Mouse (Mus musculus): ENCODE measurements around the gene Dpm1. TPM values are rescaled to one million over a fixed set of nuclear protein-coding genes. Genes with fewer than 3 reads are reported as not detected.

Gene Dpm1
- polyA plus RNA-seq, 1 experiment from 2014 or later, result 145 TPM

GRCm38 (mm10) chr2:168200014-168200691, 30.2 kb downstream of the Dpm1 start:
- TF ChIP-seq CTCF (IDR thresholded peaks at IDR 0.05) (no peak), EP300 (IDR thresholded peaks at IDR 0.05) (no peak)
- 0 out of 2 replicates have a peak, but pooled peaks cover 5% of the 10 kb centered on the region for H3K36me3 ChIP-seq (ENCODE audit: insufficient read depth, low read length)
- WGBS, result 64% methylated on average over 4 of the region's 5 CpGs
- ATAC-seq (no peak; the same call in 1 of the 2 replicates), DNase-seq (ENCODE audit: low spot score) (no peak)
- H3K27me3 ChIP-seq (replicated peaks; ENCODE audit: insufficient read depth, low read length), result no peaks in the 10 kb centered on the region
- H3K4me3 ChIP-seq (ENCODE audit: low read depth, low read length), result no peak overlapping the region
- H3K27ac ChIP-seq (ENCODE audit: low read length), result no peak overlapping the region
- no peak overlapping the region for H3K4me2 ChIP-seq (replicated peaks; ENCODE audit: low read depth, low read length)
- peaks cover 20% of the 10 kb centered on the region; the same call in 1 of the 2 replicates for H3K4me1 ChIP-seq (ENCODE audit: insufficient read depth, low read depth, low read length)
- H3K9me3 ChIP-seq (ENCODE audit: low read length), result no peaks in the 10 kb centered on the region
- H3K9ac ChIP-seq (replicated peaks; ENCODE audit: low read depth), result no peak overlapping the region

- Histone ChIP-seq H3K27ac (ENCODE audit: low read length) (no peak overlapping the region), H3K27me3 (replicated peaks; ENCODE audit: insufficient read depth, low read length) (no peaks in the 10 kb centered on the region), H3K9me3 (ENCODE audit: low read length) (no peaks in the 10 kb centered on the region), H3K9ac (replicated peaks; ENCODE audit: low read depth) (no peak overlapping the region), H3K4me2 (replicated peaks; ENCODE audit: low read depth, low read length) (no peak overlapping the region), H3K4me1 (ENCODE audit: insufficient read depth, low read depth, low read length) (peaks cover 16% of the 10 kb centered on the region; the same call in 1 of the 2 replicates), H3K36me3 (ENCODE audit: insufficient read depth, low read length) (0 out of 2 replicates have a peak, but pooled peaks cover 5% of the 10 kb centered on the region), H3K4me3 (ENCODE audit: low read depth, low read length) (no peak overlapping the region)
- ATAC-seq (no peak), DNase-seq (ENCODE audit: low spot score) (no peak)
- WGBS, result 73% methylated on average over 4 of the region's 4 CpGs
- no peak for TF ChIP-seq EP300 (IDR thresholded peaks at IDR 0.05)
Observed at GRCm38 (mm10) chr2:168199476-168199875, 30.9 kb downstream of the Dpm1 start.

- Histone ChIP-seq H3K27me3 (replicated peaks; ENCODE audit: insufficient read depth, low read length) (no peaks in the 10 kb centered on the region), H3K9ac (replicated peaks; ENCODE audit: low read depth) (no peak overlapping the region), H3K4me1 (ENCODE audit: insufficient read depth, low read depth, low read length) (peaks cover 16% of the 10 kb centered on the region; the same call in 1 of the 2 replicates), H3K4me2 (replicated peaks; ENCODE audit: low read depth, low read length) (no peak overlapping the region), H3K9me3 (ENCODE audit: low read length) (no peaks in the 10 kb centered on the region), H3K4me3 (ENCODE audit: low read depth, low read length) (no peak overlapping the region), H3K27ac (ENCODE audit: low read length) (no peak overlapping the region), H3K36me3 (ENCODE audit: insufficient read depth, low read length) (0 out of 2 replicates have a peak, but pooled peaks cover 5% of the 10 kb centered on the region)
- DNase-seq (ENCODE audit: low spot score) (peak; percentile 44), ATAC-seq (0 out of 2 replicates have a peak, but pooled peaks have one; percentile 11)
- WGBS, result 64% methylated on average over 1 of the region's 1 CpGs
- TF ChIP-seq CTCF (IDR thresholded peaks at IDR 0.05), result no peak
- TF ChIP-seq EP300 (IDR thresholded peaks at IDR 0.05), result no peak
Observed at GRCm38 (mm10) chr2:168198421-168198820, 32.0 kb downstream of the Dpm1 start.

DNA sequence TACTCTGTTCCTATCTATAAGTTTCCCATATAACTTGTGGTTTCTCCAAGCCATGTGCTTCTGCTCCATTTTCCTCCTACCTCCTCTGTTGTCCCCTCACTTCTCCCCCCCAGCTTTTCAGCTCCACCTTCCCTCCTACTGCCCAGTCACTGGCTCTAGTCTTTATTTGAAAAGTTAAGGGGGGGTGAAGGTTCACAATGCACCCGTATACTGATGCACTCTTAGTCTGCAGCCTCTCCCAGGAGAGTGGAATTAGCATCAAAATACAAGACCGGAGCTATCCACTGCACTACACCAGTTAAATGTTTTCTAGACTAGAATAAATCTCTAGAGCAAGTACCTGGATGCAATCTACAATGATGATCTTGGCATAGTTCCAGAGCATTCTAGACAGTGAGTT, 34.7 kb downstream of the Dpm1 start:
- TF ChIP-seq CTCF (IDR thresholded peaks at IDR 0.05), result no peak
- no peak for TF ChIP-seq EP300 (IDR thresholded peaks at IDR 0.05)
- Histone ChIP-seq H3K9me3 (ENCODE audit: low read length) (no peaks in the 10 kb centered on the region), H3K36me3 (ENCODE audit: insufficient read depth, low read length) (0 out of 2 replicates have a peak, but pooled peaks cover 5% of the 10 kb centered on the region), H3K9ac (replicated peaks; ENCODE audit: low read depth) (no peak overlapping the region), H3K4me1 (ENCODE audit: insufficient read depth, low read depth, low read length) (peaks cover 7% of the 10 kb centered on the region; the same call in 1 of the 2 replicates), H3K27ac (ENCODE audit: low read length) (no peak overlapping the region), H3K4me2 (replicated peaks; ENCODE audit: low read depth, low read length) (no peak overlapping the region), H3K27me3 (replicated peaks; ENCODE audit: insufficient read depth, low read length) (no peaks in the 10 kb centered on the region), H3K4me3 (ENCODE audit: low read depth, low read length) (no peak overlapping the region)
- DNase-seq (ENCODE audit: low spot score) (no peak), ATAC-seq (no peak)
- WGBS, result 36% methylated on average over 2 of the region's 2 CpGs

DNA sequence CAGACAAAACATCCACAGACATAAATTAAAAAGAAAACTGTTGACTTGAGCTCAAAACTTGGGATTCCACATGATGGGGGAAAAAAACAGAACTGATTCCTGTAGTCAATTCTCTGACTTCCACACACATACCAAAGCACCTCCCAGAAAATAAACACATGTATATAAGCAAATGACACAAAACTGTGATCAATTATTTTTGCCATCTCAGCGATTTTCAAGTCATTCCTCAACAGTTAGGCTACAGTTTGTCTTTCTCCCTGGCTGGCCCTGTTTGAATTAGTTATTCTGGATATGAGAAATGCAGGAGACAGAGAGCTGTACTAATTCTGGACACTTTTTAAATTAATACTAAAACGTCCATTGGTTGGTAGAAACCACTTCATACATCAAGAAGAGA, 36.7 kb downstream of the Dpm1 start:
- H3K4me3 ChIP-seq (ENCODE audit: low read depth, low read length), result no peak overlapping the region
- H3K4me2 ChIP-seq (replicated peaks; ENCODE audit: low read depth, low read length), result no peak overlapping the region
- no peak for DNase-seq (ENCODE audit: low spot score)
- H3K9ac ChIP-seq (replicated peaks; ENCODE audit: low read depth), result no peak overlapping the region
- peaks cover 6% of the 10 kb centered on the region; the same call in 1 of the 2 replicates for H3K4me1 ChIP-seq (ENCODE audit: insufficient read depth, low read depth, low read length)
- no peak overlapping the region for H3K27ac ChIP-seq (ENCODE audit: low read length)
- 50% methylated on average over 2 of the region's 2 CpGs for WGBS
- TF ChIP-seq CTCF (IDR thresholded peaks at IDR 0.05) (no peak), EP300 (IDR thresholded peaks at IDR 0.05) (no peak)
- H3K27me3 ChIP-seq (replicated peaks; ENCODE audit: insufficient read depth, low read length), result no peaks in the 10 kb centered on the region
- peaks cover 5% of the 10 kb centered on the region; the same call in 1 of the 2 replicates for H3K36me3 ChIP-seq (ENCODE audit: insufficient read depth, low read length)
- H3K9me3 ChIP-seq (ENCODE audit: low read length), result no peaks in the 10 kb centered on the region
- ATAC-seq, result no peak

GRCm38 (mm10) chr2:168191856-168192255, 38.5 kb downstream of the Dpm1 start:
- Histone ChIP-seq H3K4me3 (ENCODE audit: low read depth, low read length) (no peak overlapping the region), H3K9ac (replicated peaks; ENCODE audit: low read depth) (no peak overlapping the region), H3K27me3 (replicated peaks; ENCODE audit: insufficient read depth, low read length) (no peaks in the 10 kb centered on the region), H3K4me1 (ENCODE audit: insufficient read depth, low read depth, low read length) (peaks cover 6% of the 10 kb centered on the region; the same call in 1 of the 2 replicates), H3K9me3 (ENCODE audit: low read length) (no peaks in the 10 kb centered on the region), H3K4me2 (replicated peaks; ENCODE audit: low read depth, low read length) (no peak overlapping the region), H3K36me3 (ENCODE audit: insufficient read depth, low read length) (peaks cover 7% of the 10 kb centered on the region; the same call in 1 of the 2 replicates), H3K27ac (ENCODE audit: low read length) (no peak overlapping the region)
- WGBS, result 63% methylated on average over 2 of the region's 2 CpGs
- TF ChIP-seq EP300 (IDR thresholded peaks at IDR 0.05) (no peak), CTCF (IDR thresholded peaks at IDR 0.05) (no peak)
- no peak; the same call in 1 of the 2 replicates for ATAC-seq
- peak; percentile 42 for DNase-seq (ENCODE audit: low spot score)
